Mouse (Mus musculus): ENCODE measurements around the gene Taf5l.

GRCm38 (mm10) chr8:123954246-123954645 is 67.0 kb downstream of the Taf5l start:
- TF ChIP-seq POLR2A (IDR thresholded peaks at IDR 0.05; ENCODE audit: insufficient read depth, low read depth, low read length): no peak
- no peak for TF ChIP-seq CTCF (IDR thresholded peaks at IDR 0.05; ENCODE audit: insufficient read depth, low read depth, low read length)

Measured in olfactory bulb, adult 2 months (tissue).